Mouse (Mus musculus): Measurements from ENCODE around the gene Rbfox2. TPM values are rescaled to one million over a fixed set of nuclear protein-coding genes. Genes with fewer than 3 reads are reported as not detected.
"Not testable (repeated sequence)": the region's sequence is repeated elsewhere in the genome, so short reads cannot be mapped to it uniquely, and the experiment has no call there.

Gene Rbfox2
- polyA plus RNA-seq, 1 experiment from 2014 or later = 57.8 TPM

GRCm38 (mm10) chr15:77076523-77076922 is 230.3 kb downstream of the Rbfox2 start:
- 84% methylated on average over 3 of the region's 3 CpGs for WGBS

GRCm38 (mm10) chr15:77072556-77073163 is 234.1 kb downstream of the Rbfox2 start:
- Histone ChIP-seq H3K9ac (no peak overlapping the region), H3K4me3 (no peak overlapping the region), H3K27ac (no peak overlapping the region), H3K4me1 (peaks cover 22% of the 10 kb centered on the region), H3K36me3 (peaks cover 27% of the 10 kb centered on the region), H3K27me3 (no peaks in the 10 kb centered on the region), H3K4me2 (no peak overlapping the region), H3K9me3 (no peaks in the 10 kb centered on the region)
- ATAC-seq (ENCODE audit: insufficient number of reproducible peaks, insufficient read depth, low FRiP score, low TSS enrichment, low read depth) = no peak
- WGBS = 78% methylated on average over 4 of the region's 4 CpGs

More at GRCm38 (mm10) chr15:77076523-77076922, 230.3 kb downstream of the Rbfox2 start:
- H3K4me1 ChIP-seq = peaks cover 37% of the 10 kb centered on the region
- H3K4me2 ChIP-seq = no peak overlapping the region
- no peak overlapping the region for H3K9ac ChIP-seq
- H3K27me3 ChIP-seq = no peaks in the 10 kb centered on the region
- ATAC-seq (ENCODE audit: insufficient number of reproducible peaks, insufficient read depth, low FRiP score, low TSS enrichment, low read depth) = no peak
- H3K4me3 ChIP-seq = no peak overlapping the region
- peaks cover 55% of the 10 kb centered on the region for H3K36me3 ChIP-seq
- H3K9me3 ChIP-seq = no peaks in the 10 kb centered on the region
- no peak overlapping the region for H3K27ac ChIP-seq

- no peak overlapping the region for H3K9ac ChIP-seq
- H3K4me1 ChIP-seq = peaks cover 22% of the 10 kb centered on the region
- no peak overlapping the region for H3K4me3 ChIP-seq
- WGBS = 26% methylated on average over 10 of the region's 10 CpGs
- no peak overlapping the region; the same call in 1 of the 2 replicates for H3K27ac ChIP-seq
- ATAC-seq (ENCODE audit: insufficient number of reproducible peaks, insufficient read depth, low FRiP score, low TSS enrichment, low read depth) = no peak
- peaks cover 15% of the 10 kb centered on the region for H3K36me3 ChIP-seq
- H3K4me2 ChIP-seq = 0 out of 2 replicates have a peak overlapping the region, but pooled peaks have one; percentile 7
- no peaks in the 10 kb centered on the region for H3K27me3 ChIP-seq
- no peaks in the 10 kb centered on the region for H3K9me3 ChIP-seq
Observed at GRCm38 (mm10) chr15:77071501-77071900, 235.3 kb downstream of the Rbfox2 start.

GRCm38 (mm10) chr15:77070745-77071268 is 236.0 kb downstream of the Rbfox2 start:
- no peak overlapping the region for H3K4me3 ChIP-seq
- no peaks in the 10 kb centered on the region for H3K9me3 ChIP-seq
- 87% methylated on average over 11 of the region's 11 CpGs for WGBS
- H3K9ac ChIP-seq = no peak overlapping the region
- no peaks in the 10 kb centered on the region for H3K27me3 ChIP-seq
- H3K4me2 ChIP-seq = no peak overlapping the region
- H3K4me1 ChIP-seq = peaks cover 22% of the 10 kb centered on the region
- ATAC-seq (ENCODE audit: insufficient number of reproducible peaks, insufficient read depth, low FRiP score, low TSS enrichment, low read depth) = no peak
- peaks cover 8% of the 10 kb centered on the region for H3K36me3 ChIP-seq
- no peak overlapping the region for H3K27ac ChIP-seq

DNA sequence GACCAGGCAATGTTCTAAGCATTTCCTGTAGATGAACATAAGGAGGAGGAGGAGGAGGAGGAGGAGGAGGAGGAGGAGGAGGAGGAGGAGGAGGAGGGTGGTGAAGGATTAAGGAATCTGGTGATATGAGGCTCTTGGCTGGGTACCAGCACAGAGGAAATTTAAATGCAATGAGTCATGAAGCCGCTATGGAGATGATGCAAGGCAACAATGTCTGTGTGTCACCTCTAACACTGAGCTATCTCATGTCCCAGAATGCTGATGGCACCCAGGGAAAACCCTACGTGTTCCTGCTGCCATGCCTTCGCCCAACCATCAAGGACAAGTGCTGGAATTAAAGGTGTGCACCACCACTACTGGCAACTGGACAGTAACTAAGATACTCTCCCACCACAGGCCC is 237.8 kb downstream of the Rbfox2 start:
- Histone ChIP-seq H3K27me3 (no peaks in the 10 kb centered on the region), H3K4me1 (peaks cover 22% of the 10 kb centered on the region), H3K9ac (no peak overlapping the region), H3K27ac (no peak overlapping the region), H3K4me3 (no peak overlapping the region), H3K36me3 (no peaks in the 10 kb centered on the region), H3K4me2 (no peak overlapping the region), H3K9me3 (no peaks in the 10 kb centered on the region)
- whole genome bisulfite sequencing = 91% methylated on average over 3 of the region's 3 CpGs
- ATAC-seq (ENCODE audit: insufficient number of reproducible peaks, insufficient read depth, low FRiP score, low TSS enrichment, low read depth) = no peak

GRCm38 (mm10) chr15:77068439-77068861 is 238.4 kb downstream of the Rbfox2 start:
- Histone ChIP-seq H3K9me3 (no peaks in the 10 kb centered on the region), H3K36me3 (no peaks in the 10 kb centered on the region), H3K4me3 (no peak overlapping the region), H3K4me1 (peaks cover 22% of the 10 kb centered on the region), H3K27me3 (no peaks in the 10 kb centered on the region), H3K27ac (peak overlapping the region; percentile 8; the same call in 1 of the 2 replicates), H3K9ac (no peak overlapping the region), H3K4me2 (no peak overlapping the region)
- no peak for ATAC-seq (ENCODE audit: insufficient number of reproducible peaks, insufficient read depth, low FRiP score, low TSS enrichment, low read depth)
- WGBS = 62% methylated on average over 3 of the region's 3 CpGs

GRCm38 (mm10) chr15:77066233-77066632 is 240.6 kb downstream of the Rbfox2 start:
- peaks cover 7% of the 10 kb centered on the region; the same call in 1 of the 2 replicates for H3K4me1 ChIP-seq
- no peaks in the 10 kb centered on the region for H3K36me3 ChIP-seq
- WGBS = 83% methylated on average over 6 of the region's 6 CpGs
- H3K4me3 ChIP-seq = no peak overlapping the region
- H3K27ac ChIP-seq = no peak overlapping the region
- H3K4me2 ChIP-seq = no peak overlapping the region
- no peaks in the 10 kb centered on the region for H3K9me3 ChIP-seq
- no peak overlapping the region for H3K9ac ChIP-seq
- no peak for ATAC-seq (ENCODE audit: insufficient number of reproducible peaks, insufficient read depth, low FRiP score, low TSS enrichment, low read depth)
- H3K27me3 ChIP-seq = no peaks in the 10 kb centered on the region

GRCm38 (mm10) chr15:77065259-77065852 is 241.4 kb downstream of the Rbfox2 start:
- no peak for ATAC-seq (ENCODE audit: insufficient number of reproducible peaks, insufficient read depth, low FRiP score, low TSS enrichment, low read depth)
- H3K4me2 ChIP-seq = no peak overlapping the region
- peaks cover 10% of the 10 kb centered on the region; the same call in 1 of the 2 replicates for H3K4me1 ChIP-seq

GRCm38 (mm10) chr15:77062746-77063145 is 244.1 kb downstream of the Rbfox2 start:
- Histone ChIP-seq H3K9me3 (peaks cover 4% of the 10 kb centered on the region; the same call in 1 of the 2 replicates), H3K27ac (no peak overlapping the region), H3K4me3 (no peak overlapping the region), H3K9ac (no peak overlapping the region), H3K4me1 (0 out of 2 replicates have a peak, but pooled peaks cover 5% of the 10 kb centered on the region), H3K27me3 (no peaks in the 10 kb centered on the region), H3K36me3 (no peaks in the 10 kb centered on the region), H3K4me2 (no peak overlapping the region)
- no peak for ATAC-seq (ENCODE audit: insufficient number of reproducible peaks, insufficient read depth, low FRiP score, low TSS enrichment, low read depth)

More at GRCm38 (mm10) chr15:77065259-77065852, 241.4 kb downstream of the Rbfox2 start:
- no peaks in the 10 kb centered on the region for H3K27me3 ChIP-seq
- no peak overlapping the region for H3K9ac ChIP-seq
- H3K9me3 ChIP-seq = no peaks in the 10 kb centered on the region
- WGBS = 86% methylated on average over 6 of the region's 6 CpGs
- no peak overlapping the region for H3K27ac ChIP-seq
- no peaks in the 10 kb centered on the region for H3K36me3 ChIP-seq
- no peak overlapping the region for H3K4me3 ChIP-seq

- not testable (repeated sequence) for H3K27me3 ChIP-seq; H3K36me3 ChIP-seq; H3K4me2 ChIP-seq; H3K27ac ChIP-seq; H3K9me3 ChIP-seq; ATAC-seq (ENCODE audit: insufficient number of reproducible peaks, insufficient read depth, low FRiP score, low TSS enrichment, low read depth); H3K9ac ChIP-seq; H3K4me3 ChIP-seq
- peaks cover 22% of the 10 kb centered on the region; the same call in 1 of the 2 replicates for H3K4me1 ChIP-seq
- WGBS = 94% methylated on average over 4 of the region's 4 CpGs
Observed at GRCm38 (mm10) chr15:77059416-77059815, 247.4 kb downstream of the Rbfox2 start.

DNA sequence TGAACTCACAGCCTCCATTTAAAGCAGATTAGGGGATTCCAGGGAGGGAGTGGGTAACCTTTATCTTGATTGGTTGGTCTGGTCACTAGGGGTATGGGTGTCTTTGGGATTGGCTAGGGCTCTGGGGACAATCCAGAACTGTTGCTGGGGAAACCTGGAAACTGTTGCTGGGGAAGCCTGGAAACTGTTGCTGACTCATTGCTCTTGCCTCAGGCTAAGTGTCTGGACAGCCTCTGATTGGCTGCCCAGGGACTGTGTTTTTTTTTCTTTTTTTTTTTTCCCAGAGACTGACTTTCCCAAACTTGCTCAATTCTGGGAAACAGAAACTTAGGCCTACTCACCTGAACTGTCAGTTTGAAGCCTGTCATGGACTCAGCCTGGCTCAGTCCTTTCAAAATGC is 248.2 kb downstream of the Rbfox2 start:
- ATAC-seq (ENCODE audit: insufficient number of reproducible peaks, insufficient read depth, low FRiP score, low TSS enrichment, low read depth) = no peak

DNA sequence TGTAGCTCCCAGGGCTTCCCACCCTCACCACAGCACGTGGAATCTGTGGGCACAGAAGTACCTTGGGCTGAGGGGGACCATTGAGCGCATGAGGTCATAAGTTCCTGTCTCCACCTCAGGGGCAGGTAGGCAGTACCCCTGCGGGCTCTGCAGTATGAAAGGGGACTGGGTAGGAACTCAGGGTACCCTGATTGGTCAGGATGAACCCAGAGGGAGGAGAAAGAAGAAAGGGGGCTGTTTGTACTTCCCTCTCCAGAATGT is 250.1 kb downstream of the Rbfox2 start:
- Histone ChIP-seq H3K36me3 (no peaks in the 10 kb centered on the region), H3K27me3 (no peaks in the 10 kb centered on the region), H3K27ac (peak overlapping the region; percentile 79; the same call in 1 of the 2 replicates), H3K4me1 (peaks cover 22% of the 10 kb centered on the region; the same call in 1 of the 2 replicates), H3K4me2 (no peak overlapping the region), H3K9me3 (peaks cover 4% of the 10 kb centered on the region; the same call in 1 of the 2 replicates), H3K4me3 (no peak overlapping the region), H3K9ac (no peak overlapping the region)
- WGBS = 47% methylated on average over 3 of the region's 3 CpGs
- no peak for ATAC-seq (ENCODE audit: insufficient number of reproducible peaks, insufficient read depth, low FRiP score, low TSS enrichment, low read depth)

More for the DNA sequence above, 248.2 kb downstream of the Rbfox2 start:
- Histone ChIP-seq H3K4me1 (peaks cover 22% of the 10 kb centered on the region; the same call in 1 of the 2 replicates), H3K36me3 (no peaks in the 10 kb centered on the region), H3K4me3 (no peak overlapping the region), H3K4me2 (no peak overlapping the region), H3K9me3 (peaks cover 4% of the 10 kb centered on the region; the same call in 1 of the 2 replicates), H3K27ac (no peak overlapping the region), H3K9ac (no peak overlapping the region), H3K27me3 (no peaks in the 10 kb centered on the region)
